Mouse (Mus musculus) heart, adult 2 months (tissue): ENCODE results near the gene Luzp2. TPM values are rescaled to one million over a fixed set of nuclear protein-coding genes. Genes with fewer than 3 reads are reported as not detected.

Experiments
- DNase-seq, 2 experiments: peaks; one replicate each; pipeline ENCODE4 v3.0.0; 2021
- H3K27ac ChIP-seq: fragments of 200-600 bp; 2 replicates; pipeline ENCODE4 v1.8.1; 2022
- H3K27me3 ChIP-seq: fragments of 200-500 bp; 2 replicates; pipeline ENCODE4 v1.6.1; 2012; ENCODE audit warnings: mild to moderate bottlenecking, low read length, inconsistent platforms, mixed read lengths; ENCODE audit not compliant: control insufficient read depth, insufficient read depth
- H3K36me3 ChIP-seq: fragments of 200-500 bp; 2 replicates; pipeline ENCODE4 v1.6.1; 2012; ENCODE audit warnings: low read length, inconsistent platforms; ENCODE audit not compliant: control insufficient read depth, insufficient read depth
- H3K4me1 ChIP-seq: fragments of 200-500 bp; 2 replicates; pipeline ENCODE4 v1.6.1; 2011; ENCODE audit warnings: low read length; ENCODE audit not compliant: control insufficient read depth, insufficient read depth
- H3K4me3 ChIP-seq: fragments of 200-600 bp; 2 replicates; pipeline ENCODE4 v1.8.1; 2022
- H3K79me2 ChIP-seq: fragments of 200-500 bp; replicated peaks from 2 replicates; pipeline ENCODE4 v1.6.1; 2012; ENCODE audit warnings: mild to moderate bottlenecking, inconsistent platforms, low read length, moderate library complexity, mixed read lengths; ENCODE audit not compliant: control insufficient read depth, insufficient read depth
- H3K9ac ChIP-seq: fragments of 200-500 bp; 2 replicates; pipeline ENCODE4 v1.6.1; 2012; ENCODE audit warnings: low read depth, mild to moderate bottlenecking, control low read depth, inconsistent platforms, low read length, mixed read lengths
- CTCF ChIP-seq: fragments of 200-600 bp; IDR thresholded peaks from 2 replicates; pipeline ENCODE4 v1.8.1; 2022; ENCODE audit warnings: antibody characterized with exemption, mild to moderate bottlenecking, moderate library complexity
- EP300 ChIP-seq: fragments of 200-500 bp; IDR thresholded peaks from 2 replicates; pipeline ENCODE4 v1.6.1; 2011; ENCODE audit warnings: low read depth, low read length, control low read depth; ENCODE audit not compliant: insufficient read depth
- POLR2A ChIP-seq: fragments of 200-500 bp; IDR thresholded peaks from 2 replicates; pipeline ENCODE4 v1.6.1; 2011; ENCODE audit warnings: mild to moderate bottlenecking, low read depth, low read length, control low read depth; ENCODE audit not compliant: insufficient read depth
- WGBS: fragments of 180-500 bp; shearing (Covaris S2); methylation state at CpG from one replicate; pipeline ENCODE4 v1.1.7; 2018; 5-methylcytosine and 5-hydroxymethylcytosine counted together
- intact Hi-C: fragments of 180-260 bp; cut with DNase I; formaldehyde crosslinking; loops from one replicate; pipeline ENCODE4 v1.15.1; 2025
- polyA plus RNA-seq: library from polyadenylated mRNA; depleted of rRNA; stranded (reverse); fragments of >200 nt; gene quantifications from 2 replicates; pipeline ENCODE4 v1.2.3, GENCODE M21; 2012
- total RNA-seq, 2 experiments: library from RNA; stranded (reverse); gene quantifications; 2 replicates each; pipeline ENCODE4 v1.2.3; 2021

The Luzp2 gene
- total and polyA plus RNA-seq, 3 experiments = 0.04 to 0.13 (median 0.09) TPM

DNA sequence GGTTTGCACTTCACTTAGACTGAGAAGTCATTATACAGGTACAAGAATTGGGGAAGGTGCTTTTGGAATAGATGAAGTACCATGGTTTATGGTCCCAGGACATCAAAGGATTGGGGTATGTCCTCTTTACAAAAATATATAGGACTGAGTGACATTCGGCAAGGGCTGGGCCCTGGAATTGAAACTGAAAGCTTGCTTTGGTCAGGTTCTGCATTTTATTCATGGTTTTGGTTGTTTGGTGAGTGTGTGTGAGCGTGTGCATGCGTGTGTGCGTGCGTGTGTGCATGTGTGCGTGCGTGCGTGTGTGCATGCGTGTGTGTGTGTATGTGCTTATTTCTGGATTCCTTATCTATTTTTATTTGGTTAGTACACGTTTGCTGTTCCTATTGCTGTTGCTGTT is 353.6 kb downstream of the Luzp2 start:
- Histone ChIP-seq H3K36me3 (no peaks in the 10 kb centered on the region), H3K9ac (no peak overlapping the region), H3K27ac (no peak overlapping the region), H3K79me2 (no peaks in the 10 kb centered on the region), H3K4me3 (no peak overlapping the region), H3K27me3 (no peaks in the 10 kb centered on the region), H3K4me1 (no peaks in the 10 kb centered on the region)
- WGBS = 82% methylated on average over 10 of the region's 10 CpGs
- no peak for DNase-seq
- intact Hi-C loops = no loop called here
- no peak for TF ChIP-seq POLR2A
- no peak for TF ChIP-seq CTCF
- no peak for TF ChIP-seq EP300

DNA sequence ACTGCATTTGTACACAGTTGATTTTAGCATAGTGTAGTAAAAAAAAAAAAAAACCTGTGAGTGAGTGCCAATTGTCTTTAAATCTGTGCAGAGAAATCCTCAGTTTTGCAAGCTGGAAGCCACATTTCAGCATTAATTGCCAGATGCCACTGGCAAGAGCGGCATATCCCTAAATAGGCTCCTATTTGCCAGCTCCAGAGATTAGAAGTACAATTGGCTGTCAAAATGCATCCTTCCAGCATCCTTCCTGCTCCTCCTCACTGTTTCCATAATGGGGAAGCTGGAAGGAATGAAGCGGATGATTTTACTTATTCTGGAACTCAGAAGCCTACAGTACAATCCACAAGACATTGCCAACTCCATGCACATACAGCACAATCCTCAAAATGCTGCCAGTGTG is 354.2 kb downstream of the Luzp2 start:
- Histone ChIP-seq H3K4me1 (no peaks in the 10 kb centered on the region), H3K4me3 (no peak overlapping the region), H3K27ac (no peak overlapping the region), H3K79me2 (no peaks in the 10 kb centered on the region), H3K9ac (no peak overlapping the region), H3K36me3 (no peaks in the 10 kb centered on the region), H3K27me3 (no peaks in the 10 kb centered on the region)
- TF ChIP-seq POLR2A (no peak), CTCF (no peak), EP300 (no peak)
- intact Hi-C loops = no loop called here
- DNase-seq = no peak
- 53% methylated on average over 2 of the region's 2 CpGs for WGBS

DNA sequence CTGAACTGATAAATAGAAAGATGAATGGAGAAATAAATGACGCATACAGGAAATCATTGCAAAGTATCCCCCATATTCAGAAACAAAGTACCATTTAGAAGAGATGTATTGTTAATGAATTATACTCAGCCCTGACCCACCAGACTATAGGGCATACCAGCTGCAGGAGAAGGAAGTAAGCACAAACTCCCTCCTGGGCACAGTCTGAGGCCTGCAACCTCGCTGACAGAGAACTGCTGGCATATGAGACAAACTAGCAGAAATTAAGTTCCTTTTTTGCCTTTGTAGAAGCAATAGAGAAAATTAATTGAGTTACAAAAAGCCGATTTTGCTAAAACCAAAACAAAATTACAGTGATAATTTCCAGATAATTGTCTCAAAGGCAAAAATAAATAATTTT is 355.4 kb downstream of the Luzp2 start:
- TF ChIP-seq POLR2A (no peak), CTCF (no peak), EP300 (no peak)
- H3K79me2 ChIP-seq = no peaks in the 10 kb centered on the region
- no peaks in the 10 kb centered on the region for H3K4me1 ChIP-seq
- no peaks in the 10 kb centered on the region for H3K27me3 ChIP-seq
- H3K36me3 ChIP-seq = no peaks in the 10 kb centered on the region
- no peak overlapping the region for H3K27ac ChIP-seq
- intact Hi-C loops = no loop called here
- no peak for DNase-seq
- WGBS = 50% methylated on average over 3 of the region's 3 CpGs
- no peak overlapping the region for H3K9ac ChIP-seq
- no peak overlapping the region for H3K4me3 ChIP-seq

DNA sequence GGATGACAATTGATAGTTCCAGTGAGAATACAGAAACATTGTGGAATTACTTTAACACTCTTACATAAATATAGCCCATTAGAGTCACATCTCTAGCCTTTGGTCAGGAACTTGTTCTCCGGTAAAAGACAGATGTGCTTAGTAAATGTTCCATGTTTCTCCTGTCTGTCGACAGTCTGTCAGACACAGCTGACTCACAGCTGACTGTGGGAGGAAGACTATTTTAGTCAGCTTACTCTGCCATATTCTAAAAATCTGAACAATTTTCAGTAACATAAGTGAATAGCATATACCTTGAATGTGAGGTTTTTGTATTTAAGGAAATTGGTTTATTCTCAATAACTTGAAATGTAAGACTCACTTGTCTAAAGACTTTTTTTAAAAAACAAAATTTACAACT is 363.5 kb downstream of the Luzp2 start:
- WGBS = 70% methylated on average over 2 of the region's 2 CpGs
- H3K27ac ChIP-seq = no peak overlapping the region
- no peaks in the 10 kb centered on the region for H3K36me3 ChIP-seq
- H3K4me3 ChIP-seq = no peak overlapping the region
- intact Hi-C loops = no loop called here
- no peak overlapping the region for H3K9ac ChIP-seq
- TF ChIP-seq POLR2A (no peak), EP300 (no peak), CTCF (no peak)
- DNase-seq = no peak
- no peaks in the 10 kb centered on the region for H3K79me2 ChIP-seq
- H3K4me1 ChIP-seq = no peaks in the 10 kb centered on the region
- H3K27me3 ChIP-seq = no peaks in the 10 kb centered on the region

DNA sequence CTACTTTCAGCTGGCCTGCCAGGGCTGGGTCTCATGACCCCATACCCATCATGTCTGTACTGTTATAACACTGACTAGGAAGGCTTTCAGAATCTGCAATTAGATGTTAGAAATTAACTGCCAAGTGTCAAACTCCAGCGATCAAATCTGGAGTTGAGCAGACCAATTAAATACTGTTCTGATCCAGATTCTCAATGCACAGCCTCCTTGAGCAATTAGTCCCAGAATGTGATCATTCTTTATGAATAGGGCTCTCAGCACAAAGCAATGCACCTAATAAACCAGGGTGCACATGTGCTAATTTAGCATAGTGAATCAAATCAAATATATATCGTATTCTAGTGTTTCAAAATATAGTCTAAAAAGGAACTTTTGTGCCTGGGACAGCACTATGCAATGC is 387.7 kb downstream of the Luzp2 start:
- Histone ChIP-seq H3K79me2 (no peaks in the 10 kb centered on the region), H3K4me1 (no peaks in the 10 kb centered on the region; the same call in 1 of the 2 replicates), H3K36me3 (no peaks in the 10 kb centered on the region), H3K9ac (no peak overlapping the region), H3K4me3 (no peak overlapping the region), H3K27me3 (no peaks in the 10 kb centered on the region), H3K27ac (no peak overlapping the region)
- no peak for TF ChIP-seq EP300
- no peak for DNase-seq
- intact Hi-C loops = no loop called here
- WGBS = 68% methylated on average over 2 of the region's 2 CpGs

DNA sequence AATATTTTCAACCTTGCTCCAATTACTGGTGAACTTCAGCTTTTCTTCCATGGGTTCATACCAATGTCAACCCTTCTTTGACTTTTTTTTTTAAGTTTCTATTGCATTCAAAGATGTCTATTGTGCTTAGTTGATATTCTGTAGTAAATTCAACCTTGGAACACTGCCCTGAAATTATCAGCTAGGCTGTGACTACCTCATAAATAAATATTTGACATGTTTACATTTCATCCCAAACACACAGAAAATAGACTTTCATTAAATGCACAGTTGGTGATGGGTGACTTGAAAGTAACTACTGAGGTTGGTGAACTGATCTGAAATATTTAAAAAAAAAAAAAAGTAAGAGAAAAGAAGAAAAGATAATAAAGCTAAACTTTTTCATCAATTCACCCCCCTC is 394.1 kb downstream of the Luzp2 start:
- Histone ChIP-seq H3K9ac (no peak overlapping the region), H3K79me2 (no peaks in the 10 kb centered on the region), H3K27me3 (no peaks in the 10 kb centered on the region), H3K4me1 (no peaks in the 10 kb centered on the region), H3K27ac (no peak overlapping the region), H3K36me3 (no peaks in the 10 kb centered on the region), H3K4me3 (no peak overlapping the region)
- TF ChIP-seq POLR2A (no peak), EP300 (no peak), CTCF (no peak)
- intact Hi-C loops = no loop called here
- no peak for DNase-seq
